In the genomic region with DNA sequence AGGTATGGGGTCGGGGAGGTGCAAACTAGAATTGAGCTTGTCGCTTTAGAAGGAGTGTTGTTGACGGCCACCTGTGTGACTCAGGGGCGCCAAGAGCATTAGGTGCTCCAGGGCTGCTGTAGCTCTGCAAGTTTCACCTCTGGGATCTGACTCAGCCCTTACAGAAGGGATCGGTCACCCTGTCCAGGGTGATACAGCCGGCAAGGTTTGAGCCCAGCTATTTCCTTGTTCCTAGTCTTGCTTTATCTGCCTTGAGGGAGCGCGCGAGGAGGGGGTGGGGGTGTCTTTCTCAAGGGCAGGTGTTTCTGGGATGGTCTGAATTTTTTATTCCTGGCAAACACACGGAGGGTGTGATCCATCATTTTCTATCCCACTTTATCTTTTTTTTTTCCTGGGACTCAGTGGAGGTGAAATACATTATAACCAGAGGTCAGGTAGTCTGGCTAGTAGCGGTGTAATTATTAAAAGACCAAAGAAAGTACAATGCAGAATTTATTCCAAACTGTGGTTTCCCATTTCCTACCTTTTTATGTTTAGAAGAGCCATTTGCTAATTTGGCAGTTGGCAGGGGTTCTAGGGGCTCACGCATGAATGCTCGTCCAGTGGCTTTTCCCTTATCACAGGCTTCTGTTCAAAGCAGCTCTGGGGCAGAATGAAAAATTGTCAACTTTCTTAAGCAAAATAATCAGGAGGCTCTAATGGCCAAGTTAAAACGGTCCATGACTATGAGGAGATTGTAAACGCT, we compare ENCODE assay signal across 8 mouse cellular contexts. TPM values are rescaled to one million over a fixed set of nuclear protein-coding genes. Genes with fewer than 3 reads are reported as not detected.
A peak's percentile ranks its signal among the peaks of the same experiment; 100 is the strongest.
DNase-seq lines count a peak whose midpoint lies in the region; ATAC-seq and TF ChIP-seq lines count a peak whose summit lies in the region.

No protein-coding gene starts in this region.

- no peak for TF ChIP-seq POLR2A in lung, adult 2 months (IDR thresholded peaks at IDR 0.05; ENCODE audit: borderline replicate concordance, extremely low read depth, low read depth, low read length)

- peak overlapping the region; percentile 96 for H3K4me2 ChIP-seq in embryonic facial prominence, embryonic 12.5 days (replicated peaks)
- H3K4me2 ChIP-seq in intestine, postnatal 0 days (replicated peaks; ENCODE audit: low read depth): peak overlapping the region; percentile 95

- TF ChIP-seq CTCF in lung, adult 2 months (IDR thresholded peaks at IDR 0.05; ENCODE audit: insufficient read depth, low read length): no peak
- TF ChIP-seq CTCF in intestine, postnatal 0 days (IDR thresholded peaks at IDR 0.05; ENCODE audit: low read depth): no peak

- no peaks in the 10 kb centered on the region for H3K9me3 ChIP-seq in embryonic facial prominence, embryonic 12.5 days
- no peaks in the 10 kb centered on the region for H3K9me3 ChIP-seq in intestine, postnatal 0 days (ENCODE audit: control insufficient read depth)

- H3K4me1 ChIP-seq in lung, adult 2 months (ENCODE audit: control insufficient read depth, insufficient read depth, low read length): no peaks in the 10 kb centered on the region
- no peaks in the 10 kb centered on the region for H3K4me1 ChIP-seq in embryonic facial prominence, embryonic 12.5 days
- no peaks in the 10 kb centered on the region for H3K4me1 ChIP-seq in intestine, postnatal 0 days (replicated peaks; ENCODE audit: control insufficient read depth, insufficient read depth, low read length)

- H3K27me3 ChIP-seq in embryonic facial prominence, embryonic 12.5 days: peaks cover 32% of the 10 kb centered on the region
- no peaks in the 10 kb centered on the region for H3K27me3 ChIP-seq in intestine, postnatal 0 days (replicated peaks; ENCODE audit: control insufficient read depth, insufficient read depth, low read length)

- 10% methylated on average over 15 of the region's 15 CpGs for WGBS in lung, adult 2 months
- 10% methylated on average over 15 of the region's 15 CpGs for WGBS in embryonic facial prominence, embryonic 12.5 days
- WGBS in intestine, postnatal 0 days: 5% methylated on average over 15 of the region's 15 CpGs

- no peak for ATAC-seq in embryonic facial prominence, embryonic 12.5 days (ENCODE audit: insufficient number of reproducible peaks, insufficient read depth, low FRiP score, low TSS enrichment)
- ATAC-seq in intestine, postnatal 0 days: peak; percentile 82
- no peak for ATAC-seq in erythroid progenitor cell, adult 5-6 weeks (replicated peaks; ENCODE audit: low FRiP score, poor library complexity, severe bottlenecking)

- H3K9ac ChIP-seq in embryonic facial prominence, embryonic 12.5 days: peak overlapping the region; percentile 63; the same call in 1 of the 2 replicates
- peak overlapping the region; percentile 75 for H3K9ac ChIP-seq in intestine, postnatal 0 days (ENCODE audit: low read depth, low read length)

- no peak for DNase-seq in lung, adult 2 months
- no peak for DNase-seq in lung, postnatal 4 days
- peak; percentile 13 for DNase-seq in lung, postnatal 14 days
- DNase-seq in layer of hippocampus, postnatal 36 days: no peak
- DNase-seq in adrenal gland, postnatal 4 days (ENCODE audit: low spot score in 2 of 2): no peak

- no peaks in the 10 kb centered on the region for H3K36me3 ChIP-seq in embryonic facial prominence, embryonic 12.5 days
- H3K36me3 ChIP-seq in intestine, postnatal 0 days (ENCODE audit: control insufficient read depth, insufficient read depth): no peaks in the 10 kb centered on the region

- H3K27ac ChIP-seq in embryonic facial prominence, embryonic 12.5 days: no peak overlapping the region
- peak overlapping the region; percentile 88 for H3K27ac ChIP-seq in intestine, postnatal 0 days (ENCODE audit: low read depth, low read length)

- H3K4me3 ChIP-seq in lung, adult 2 months (replicated peaks; ENCODE audit: extremely low read depth, low read depth, low read length): peak overlapping the region; percentile 48
- H3K4me3 ChIP-seq in embryonic facial prominence, embryonic 12.5 days: peak overlapping the region; percentile 71
- H3K4me3 ChIP-seq in intestine, postnatal 0 days (ENCODE audit: low read depth, low read length): peak overlapping the region; percentile 70

RNA-seq across cellular contexts. Expression of a gene that starts 0.9 kb away (rescaled TPM):
- polyA plus RNA-seq in lung, adult 2 months (2012; rRNA removed): 12.6 and 15.5 TPM in 2 replicates
- 4.0 and 4.9 TPM in 2 replicates for polyA plus RNA-seq in embryonic facial prominence, embryonic 12.5 days (2016; fragmentation: Nextera tagmentation; extraction: Ambion mirVana)
- 6.7 and 7.7 TPM in 2 replicates for polyA plus RNA-seq in intestine, postnatal 0 days (2015; fragmentation: Nextera tagmentation; extraction: Ambion mirVana)
- total RNA-seq in layer of hippocampus, postnatal 36 days (2021): 1 to 10 TPM; 3.3 to 3.6 TPM
- total RNA-seq in erythroid progenitor cell, adult 5-6 weeks (2015; ENCODE audit: low replicate concordance): 1.8 and 3.4 TPM in 2 replicates
- total RNA-seq in erythroid progenitor cell, adult 5-6 weeks (2017; ENCODE audit: low replicate concordance): 0.51 and 0.83 TPM in 2 replicates
- total RNA-seq in adrenal gland, postnatal 4 days (2021): 10 to 100 TPM; 10.3 to 10.6 TPM
